Mouse (Mus musculus) granulocyte monocyte progenitor cell, adult 5-6 weeks (primary cell): ENCODE measurements at regions not wholly inside any gene's neighbourhood (a gene's known extent, or its start where the extent isn't known, plus 50 kb on each side); places are given as distances from the start of the nearest gene placed in this dataset.

Experiments
- ATAC-seq: replicated peaks from 2 replicates; pipeline ENCODE4 v1.8.0; 2016; ENCODE audit warnings: mild to moderate bottlenecking, moderate TSS enrichment, inconsistent platforms; ENCODE audit not compliant: poor library complexity, severe bottlenecking

DNA sequence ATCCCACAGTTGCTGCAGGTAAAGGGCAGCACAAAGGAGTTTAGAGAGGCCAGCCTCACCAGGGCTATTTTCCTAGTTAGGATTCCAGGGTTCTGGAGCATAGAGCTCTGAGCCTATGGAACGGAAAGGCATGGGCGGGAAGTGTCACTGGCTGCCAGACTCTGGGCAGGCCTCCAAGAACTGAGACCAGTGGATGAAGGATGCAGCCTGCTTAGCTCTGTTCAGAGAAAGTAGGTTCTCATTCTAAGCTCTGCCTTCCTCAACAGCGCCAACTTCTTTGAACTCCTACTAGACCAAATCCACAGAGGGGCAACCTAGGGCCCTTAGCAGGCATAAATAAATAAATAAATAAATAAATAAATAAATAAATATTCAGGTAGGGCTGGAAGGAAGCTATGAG is 80.1 kb upstream of the Foxq1 start:
- no peak for ATAC-seq

GRCm38 (mm10) chr13:31477171-31477867 is 78.6 kb upstream of the Foxq1 start:
- no peak for ATAC-seq

GRCm38 (mm10) chr13:31481105-31481844 is 74.7 kb upstream of the Foxq1 start:
- ATAC-seq, result peak; percentile 89

DNA sequence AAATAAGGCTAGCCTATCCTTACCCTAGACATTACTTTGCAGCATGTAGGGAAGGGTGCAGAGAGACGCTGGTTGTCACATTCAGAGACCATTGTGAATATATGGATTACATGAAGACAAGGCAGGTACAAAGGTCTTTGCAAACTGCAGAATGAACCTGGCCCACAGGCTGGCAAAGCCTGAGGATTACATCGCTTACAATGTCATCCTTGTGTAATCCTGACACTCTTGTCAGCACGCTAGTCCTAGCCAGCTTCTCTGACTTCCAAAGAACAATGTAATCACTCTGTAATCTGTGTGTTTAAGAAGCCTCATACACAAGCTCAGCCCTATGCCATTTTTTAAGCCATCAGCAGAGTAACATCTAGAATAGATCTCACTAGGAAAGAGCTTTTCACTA is 69.6 kb upstream of the Foxq1 start:
- ATAC-seq, result no peak

DNA sequence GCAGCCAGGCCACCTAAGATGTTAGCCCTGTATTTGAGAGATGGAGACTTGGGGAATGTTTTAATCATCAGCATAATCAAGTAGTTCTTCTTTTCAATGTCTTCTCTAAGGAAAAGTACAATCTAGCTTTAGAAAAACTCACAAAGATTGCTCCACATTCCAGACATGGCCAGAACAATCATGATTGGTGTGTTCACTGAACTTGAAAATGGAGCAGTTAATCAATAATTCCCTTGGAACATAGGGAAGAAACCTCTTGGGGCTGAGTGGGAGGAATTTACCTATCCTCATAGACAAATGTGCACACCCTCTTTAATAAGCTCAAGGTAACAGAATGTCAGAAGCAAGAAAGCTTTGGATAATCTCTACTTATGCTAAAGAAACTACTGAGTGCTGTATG is 67.7 kb upstream of the Foxq1 start:
- no peak for ATAC-seq

DNA sequence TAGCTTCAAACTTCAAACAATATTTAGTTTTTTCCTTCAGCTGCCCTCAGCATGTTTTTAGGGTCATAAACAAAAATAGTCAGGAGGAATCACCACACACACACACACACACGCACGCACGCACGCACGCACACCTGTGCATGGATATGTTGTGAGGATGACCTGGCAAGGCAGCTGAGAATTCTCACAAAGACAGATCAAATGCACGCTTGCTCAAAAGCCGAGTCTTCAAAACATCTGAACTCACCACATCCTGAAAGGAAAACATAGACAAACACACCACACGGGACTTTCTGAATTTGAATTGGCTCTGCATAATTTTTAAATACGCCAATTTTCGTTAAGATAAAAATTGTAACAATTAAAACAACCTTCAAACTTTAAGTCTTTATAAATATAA is 52.7 kb upstream of the Foxq1 start:
- ATAC-seq, result no peak

DNA sequence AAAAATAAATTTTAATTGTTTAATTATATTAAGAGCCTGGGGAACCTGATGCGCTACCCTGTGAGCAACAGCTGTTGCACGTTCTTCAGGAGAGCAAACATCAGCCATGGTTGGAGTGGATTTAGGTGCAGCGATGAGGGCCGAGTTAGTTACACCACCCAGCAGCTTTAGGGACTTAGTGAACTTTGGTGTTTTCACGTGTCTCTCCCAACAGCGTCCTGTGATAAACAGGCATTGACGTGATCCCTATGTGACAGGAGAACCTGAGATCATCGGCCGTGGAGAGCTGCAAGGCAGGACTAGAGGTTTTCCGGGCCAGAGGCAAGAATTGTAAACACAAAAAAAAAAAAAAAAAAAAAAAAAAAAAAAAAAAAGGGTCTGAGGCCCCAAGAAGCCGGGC is 52.1 kb upstream of the Foxq1 start:
- no peak for ATAC-seq

DNA sequence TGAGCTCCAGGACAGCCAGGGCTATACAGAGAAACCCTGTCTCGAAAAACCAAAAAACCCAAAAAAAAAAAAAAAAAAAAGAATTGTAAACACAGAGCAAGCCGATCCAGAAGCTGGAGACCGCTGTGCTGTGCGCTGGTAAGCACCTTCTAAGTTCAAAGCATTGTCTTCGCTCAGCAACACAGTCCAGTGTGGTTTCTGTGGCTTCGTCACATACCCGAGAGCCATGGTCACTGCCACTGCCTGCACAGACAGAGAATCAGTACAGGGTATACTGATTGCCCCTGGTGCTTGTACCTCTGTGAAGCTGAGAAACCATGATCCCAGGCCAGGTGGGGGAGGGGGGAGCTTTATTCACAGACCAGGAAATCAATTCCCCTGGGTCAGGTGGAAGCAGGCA is 51.6 kb upstream of the Foxq1 start:
- no peak for ATAC-seq

GRCm38 (mm10) chr13:31505386-31505785 is 50.5 kb upstream of the Foxq1 start:
- no peak for ATAC-seq
